Mouse (Mus musculus) mouse trophoblast stem cell (cell line): ENCODE results near the gene Atf1.

Experiments
- in situ Hi-C, 2 experiments: fragments of 300-500 bp; cut with MseI, MboI; formaldehyde crosslinking; loops; 2 replicates in 1 of 2; 3 replicates in 1 of 2; pipeline ENCODE4 v1.15.1; 2025

Gene Atf1

GRCm38 (mm10) chr15:100216173-100216572 is 11.4 kb upstream of the Atf1 start:
- in situ Hi-C loops, result no loop called here

DNA sequence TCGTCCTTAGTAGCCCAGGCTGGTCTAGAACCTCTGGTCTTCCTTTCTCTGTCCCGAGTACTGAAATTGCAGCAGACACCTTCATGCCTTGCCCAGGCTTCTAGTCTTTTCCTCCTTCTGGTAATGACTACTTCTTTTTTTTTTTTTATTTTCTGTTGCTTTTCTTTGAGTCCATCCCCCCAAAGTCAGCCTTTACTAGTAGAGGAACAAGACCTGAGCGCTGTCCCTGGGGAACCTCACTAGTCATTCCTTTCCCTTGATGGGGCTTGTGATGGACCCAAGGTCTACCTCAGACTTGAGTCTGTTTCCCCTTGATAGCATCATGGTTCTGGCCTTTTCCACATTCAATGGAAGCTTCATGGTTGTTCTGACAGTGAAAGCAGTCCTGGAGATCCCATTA is 9.6 kb upstream of the Atf1 start:
- in situ Hi-C loops, result no loop called here

GRCm38 (mm10) chr15:100219396-100219795 is 8.2 kb upstream of the Atf1 start:
- in situ Hi-C loops, result no loop called here

GRCm38 (mm10) chr15:100220916-100221315 is 6.7 kb upstream of the Atf1 start:
- in situ Hi-C loops, result no loop called here

GRCm38 (mm10) chr15:100225381-100225780 is 2.2 kb upstream of the Atf1 start:
- in situ Hi-C loops, result no loop called here

- in situ Hi-C loops, result no loop called here
Measured at GRCm38 (mm10) chr15:100225891-100226290, 1.7 kb upstream of the Atf1 start.

GRCm38 (mm10) chr15:100227031-100227662 is 472 bp upstream of the Atf1 start:
- in situ Hi-C loops, result no loop called here

GRCm38 (mm10) chr15:100228535-100229336 is 1.1 kb downstream of the Atf1 start:
- in situ Hi-C loops, result no loop called here

- in situ Hi-C loops, result no loop called here
Measured at GRCm38 (mm10) chr15:100230655-100231054, 3.0 kb downstream of the Atf1 start.

DNA sequence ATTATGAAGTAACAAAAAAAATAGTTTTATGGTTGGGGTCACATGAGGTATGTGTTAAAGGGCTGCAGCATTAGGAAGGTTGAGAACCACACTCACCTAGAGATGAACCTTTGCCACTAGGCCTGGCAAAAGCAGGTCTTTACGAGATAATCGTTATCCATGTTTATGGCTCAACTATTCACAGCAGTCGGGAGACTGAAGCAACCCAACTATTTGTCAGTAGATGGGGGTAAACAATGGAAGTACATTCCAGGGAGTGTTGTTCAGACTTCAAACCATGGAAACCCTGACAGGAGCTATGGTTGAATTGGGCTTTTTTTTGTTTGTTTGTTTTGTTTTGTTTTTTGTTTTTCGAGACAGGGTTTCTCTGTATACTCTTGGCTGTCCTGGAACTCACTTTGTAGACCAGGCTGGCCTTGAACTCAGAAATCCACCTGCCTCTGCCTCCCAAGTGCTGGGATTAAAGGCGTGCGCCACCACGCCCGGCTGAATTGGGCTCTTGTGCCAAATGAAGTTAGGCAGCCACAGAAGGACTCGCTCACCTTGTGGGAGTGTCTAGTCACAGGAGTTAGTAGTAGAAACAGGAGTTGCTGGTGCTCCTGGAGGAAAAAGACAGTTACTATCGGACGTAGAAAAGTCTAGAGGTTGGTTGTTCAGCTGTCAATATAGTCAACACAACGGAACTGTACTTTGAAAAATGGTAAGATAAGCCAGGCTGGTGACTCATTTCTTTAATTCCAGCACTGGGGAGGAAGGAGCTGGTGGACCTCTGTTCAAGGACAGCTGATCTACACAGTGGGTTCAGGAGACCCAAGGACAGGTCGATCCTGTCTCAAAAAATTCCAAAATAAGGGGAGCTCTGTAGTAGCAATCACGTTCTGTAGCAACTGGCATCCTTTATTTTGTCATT is 4.3 kb downstream of the Atf1 start:
- in situ Hi-C loops, result no loop called here

DNA sequence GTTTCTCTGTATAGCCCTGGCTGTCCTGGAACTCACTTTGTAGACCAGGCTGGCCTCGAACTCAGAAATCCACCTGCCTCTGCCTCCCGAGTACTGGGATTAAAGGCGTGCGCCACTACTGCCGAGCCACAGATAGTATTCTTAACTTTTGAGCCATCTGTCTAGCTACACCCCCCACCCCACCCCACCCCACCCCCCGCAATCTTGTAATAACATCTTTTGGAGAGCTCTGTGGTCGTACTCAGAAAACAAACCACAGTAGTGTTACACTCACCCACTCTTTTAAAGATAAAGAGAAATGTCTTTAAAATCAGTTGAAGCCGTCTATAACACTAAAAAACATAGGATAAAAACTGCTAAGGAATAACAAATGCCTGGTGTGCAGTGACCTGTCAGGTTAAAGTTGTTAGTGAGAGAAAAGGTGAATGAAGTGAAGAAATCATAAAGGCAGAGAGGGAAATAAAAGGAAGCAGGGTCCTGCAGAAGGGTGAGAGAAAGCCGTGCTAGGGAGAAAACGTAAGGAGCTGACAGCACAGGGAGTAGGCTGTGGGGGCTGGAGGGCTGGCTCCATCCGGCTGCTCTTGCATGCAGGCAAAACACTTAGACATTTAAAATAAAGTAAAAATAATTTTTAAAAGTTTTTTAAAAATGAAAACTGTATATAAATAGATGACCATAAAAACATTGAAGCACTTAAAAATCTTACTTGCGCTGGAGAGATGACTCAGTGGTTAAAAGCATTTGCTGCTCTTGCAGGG is 7.8 kb downstream of the Atf1 start:
- in situ Hi-C loops, result no loop called here

DNA sequence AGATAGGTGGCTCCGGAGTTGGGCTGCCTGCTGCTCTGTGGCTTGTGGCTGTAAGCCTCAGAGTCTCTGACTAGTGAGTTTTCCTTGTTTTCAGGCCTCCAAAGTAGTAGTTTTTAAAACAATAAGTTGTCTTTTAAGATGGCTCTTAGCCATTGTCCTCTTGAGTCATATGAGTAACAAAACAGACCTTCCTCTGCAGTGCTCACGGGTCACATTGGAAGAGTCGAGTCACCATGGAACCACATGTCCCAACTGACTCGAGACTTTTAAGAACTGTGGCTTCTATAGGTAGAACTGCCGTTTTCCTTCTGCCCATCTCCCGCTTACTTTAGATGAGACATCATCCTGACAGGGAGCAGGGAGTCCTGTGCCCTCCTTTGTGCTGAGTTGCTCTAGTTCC is 9.3 kb downstream of the Atf1 start:
- in situ Hi-C loops, result no loop called here

DNA sequence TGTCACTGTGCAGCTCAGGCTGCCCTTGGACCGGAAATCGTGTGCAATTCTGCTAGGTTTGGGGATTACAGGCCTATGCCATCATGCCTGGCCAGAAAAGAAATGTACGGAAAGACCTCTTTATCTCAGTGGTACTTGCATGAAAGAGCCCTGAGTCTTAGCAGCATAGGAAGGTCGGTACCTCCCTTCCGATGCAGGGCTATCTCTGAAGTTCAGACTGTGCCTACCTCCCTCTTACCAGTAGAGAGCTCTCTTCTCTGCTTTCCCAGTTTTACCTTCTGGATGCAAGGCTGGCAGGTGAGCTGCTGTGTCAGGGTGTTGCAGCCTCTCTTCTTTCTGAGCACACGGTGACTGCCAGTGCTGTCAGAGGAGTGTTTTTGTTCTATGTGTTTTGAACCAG is 14.2 kb downstream of the Atf1 start:
- in situ Hi-C loops, result no loop called here

- in situ Hi-C loops, result no loop called here
Measured at GRCm38 (mm10) chr15:100245951-100246350, 18.3 kb downstream of the Atf1 start.

DNA sequence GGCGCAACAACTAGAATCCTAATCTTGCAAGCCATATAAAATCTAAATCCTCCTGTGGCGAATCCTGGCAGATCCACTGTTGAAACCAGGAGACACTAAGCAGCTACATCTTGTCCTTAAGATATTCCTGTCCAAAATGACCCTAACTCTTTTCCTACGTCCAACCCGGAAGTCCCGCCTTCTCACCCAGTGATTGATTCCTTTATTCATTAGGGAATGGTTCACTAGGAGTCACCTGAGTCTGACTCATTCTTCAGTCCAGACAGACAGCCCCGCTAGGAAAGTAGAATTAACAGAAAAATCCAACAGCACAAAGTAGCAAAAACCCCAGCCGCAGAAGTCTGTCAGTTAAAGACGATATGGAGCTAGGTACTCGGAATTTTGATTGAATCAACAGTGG is 19.7 kb downstream of the Atf1 start:
- in situ Hi-C loops, result no loop called here

DNA sequence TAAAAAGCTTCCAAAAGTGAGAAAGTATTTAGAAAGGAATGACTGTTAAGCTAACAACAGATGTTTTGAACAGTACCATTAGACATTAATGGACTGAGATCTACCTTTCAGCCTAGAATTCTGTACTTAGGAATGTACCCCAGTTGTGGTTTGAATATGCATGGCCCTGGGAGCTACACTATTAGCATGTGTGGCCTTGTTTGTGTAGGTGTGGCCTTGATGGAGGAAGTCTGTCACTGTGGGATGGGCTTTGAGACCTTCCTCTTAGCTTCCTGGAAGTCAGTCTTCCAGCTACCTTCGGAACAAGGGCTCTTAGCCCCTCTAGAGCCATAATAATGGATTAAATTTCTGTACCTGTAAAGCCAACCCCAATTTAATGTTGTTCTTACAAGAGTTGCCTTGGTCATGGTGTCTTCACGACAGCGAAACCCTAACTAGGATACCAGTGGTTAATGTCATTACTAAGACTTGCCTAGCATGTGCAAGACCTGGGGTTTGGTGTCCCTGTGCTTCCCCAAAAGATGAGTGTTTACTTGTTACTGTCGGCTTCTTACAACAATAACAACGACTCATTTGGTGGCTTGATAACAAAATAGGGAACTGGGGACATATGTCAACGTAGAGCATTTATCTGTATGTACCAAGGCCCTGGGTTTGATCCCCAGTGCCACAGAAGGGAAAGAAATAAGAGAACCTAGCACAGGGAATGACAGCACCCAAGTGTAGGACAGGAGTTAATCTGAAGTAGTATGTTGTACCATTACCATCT is 21.2 kb downstream of the Atf1 start:
- in situ Hi-C loops, result no loop called here

DNA sequence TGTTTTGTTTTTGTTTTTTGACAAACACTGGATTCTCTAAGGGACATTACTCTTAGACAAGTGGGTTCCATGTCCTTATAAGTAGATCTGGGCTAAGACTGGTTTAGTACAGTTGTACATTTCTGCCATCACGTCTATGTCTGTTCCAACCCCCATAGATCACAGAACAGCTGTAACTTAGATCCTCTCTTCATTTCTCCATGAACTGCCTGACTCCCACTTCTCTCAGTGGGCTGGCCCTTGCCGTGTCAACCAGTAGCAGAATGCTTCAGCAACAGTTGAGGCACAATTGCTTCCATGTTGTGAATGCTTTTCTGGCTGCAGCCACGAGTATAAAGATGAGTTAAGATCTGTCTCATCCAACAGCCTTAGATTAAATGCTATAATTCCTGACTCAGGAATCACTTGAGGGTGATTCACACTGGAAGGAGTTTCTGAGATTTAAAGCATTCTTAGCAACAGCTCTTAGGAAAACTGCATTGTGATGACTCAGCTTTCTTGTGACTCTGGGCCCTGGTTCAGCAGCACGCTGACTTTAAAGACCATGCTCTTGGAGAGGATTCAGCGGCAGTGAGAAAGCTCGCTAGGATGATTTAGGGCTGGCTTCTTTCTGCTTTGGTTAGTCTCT is 23.6 kb downstream of the Atf1 start:
- in situ Hi-C loops, result no loop called here

- in situ Hi-C loops, result no loop called here
Measured at GRCm38 (mm10) chr15:100256386-100256785, 28.8 kb downstream of the Atf1 start.

DNA sequence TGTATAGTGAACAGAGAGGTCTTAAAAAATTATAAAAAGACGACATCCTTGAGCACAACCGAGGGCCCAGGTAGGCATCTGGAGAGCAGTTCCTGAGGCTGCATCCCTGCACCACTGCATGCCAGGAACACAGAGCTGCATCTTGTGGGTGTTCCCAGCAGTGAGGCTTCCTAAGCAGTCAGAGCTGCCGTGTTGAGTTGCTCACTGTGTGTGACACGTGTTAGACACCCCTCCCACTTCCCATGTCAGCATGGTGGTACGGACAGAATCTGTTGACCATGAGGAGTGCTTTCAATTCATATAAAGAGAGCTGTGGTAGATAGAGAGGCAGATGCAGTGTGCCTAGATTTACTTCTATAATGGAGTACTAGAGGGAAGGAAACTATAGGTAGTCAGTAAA is 29.7 kb downstream of the Atf1 start:
- in situ Hi-C loops, result no loop called here

- in situ Hi-C loops, result no loop called here
Measured at GRCm38 (mm10) chr15:100258646-100259425, 31.2 kb downstream of the Atf1 start.
